Mouse (Mus musculus) hindbrain, embryonic 16.5 days (tissue): ENCODE data around the gene Tmem30c. TPM values are rescaled to one million over a fixed set of nuclear protein-coding genes. Genes with fewer than 3 reads are reported as not detected.
A peak's percentile ranks its signal among the peaks of the same experiment; 100 is the strongest.

Source experiments
- ATAC-seq: fragments of 200-750 bp; cut with Nextera tagmentation; 2 replicates; pipeline ENCODE4 v1.8.0; 2017; ENCODE audit warnings: moderate TSS enrichment, moderate library complexity
- H3K27ac ChIP-seq: fragments of 300-500 bp; sonication (generic); 2 replicates; pipeline ENCODE4 v1.5.1; 2014; ENCODE audit warnings: low read depth, mild to moderate bottlenecking, control low read depth, low read length, moderate library complexity
- H3K27me3 ChIP-seq: fragments of 300-500 bp; sonication (generic); replicated peaks from 2 replicates; pipeline ENCODE4 v1.6.1; 2014; ENCODE audit warnings: low read length; ENCODE audit not compliant: control insufficient read depth, insufficient read depth
- H3K36me3 ChIP-seq: fragments of 300-500 bp; sonication (generic); 2 replicates; pipeline ENCODE4 v1.6.1; 2014; ENCODE audit warnings: mild to moderate bottlenecking, low read length, moderate library complexity, mixed read lengths; ENCODE audit not compliant: control insufficient read depth, insufficient read depth
- H3K4me1 ChIP-seq: fragments of 300-500 bp; sonication (generic); 2 replicates; pipeline ENCODE4 v1.6.1; 2014; ENCODE audit warnings: low read depth, low read length; ENCODE audit not compliant: control insufficient read depth, insufficient read depth
- H3K4me2 ChIP-seq: fragments of 300-500 bp; sonication (generic); 2 replicates; pipeline ENCODE4 v1.6.1; 2014; ENCODE audit warnings: mild to moderate bottlenecking, low read length, control low read depth, moderate library complexity
- H3K4me3 ChIP-seq: fragments of 300-500 bp; sonication (generic); 2 replicates; pipeline ENCODE4 v1.5.1; 2014; ENCODE audit warnings: mild to moderate bottlenecking, low read length, control low read depth, moderate library complexity
- H3K9ac ChIP-seq: fragments of 300-500 bp; sonication (generic); 2 replicates; pipeline ENCODE4 v1.6.1; 2014; ENCODE audit warnings: low read depth, mild to moderate bottlenecking, control low read depth, low read length, moderate library complexity
- H3K9me3 ChIP-seq: fragments of 300-500 bp; sonication (generic); 2 replicates; pipeline ENCODE4 v1.6.1; 2014; ENCODE audit warnings: mild to moderate bottlenecking, low read length, moderate library complexity; ENCODE audit not compliant: control insufficient read depth
- WGBS: fragments of 180-500 bp; shearing (Covaris S2); extraction: QIAGEN DNeasy Blood & Tissue Kit; methylation state at CpG from one replicate; pipeline ENCODE4 v1.1.7; 2014; 5-methylcytosine and 5-hydroxymethylcytosine counted together
- polyA plus RNA-seq: library from polyadenylated mRNA; unstranded; fragments of >200 nt; fragmentation: Nextera tagmentation; extraction: Ambion mirVana; gene quantifications from 2 replicates; pipeline ENCODE4 v1.2.1, GENCODE M21; 2015

The Tmem30c gene
- polyA plus RNA-seq, 1 experiment from 2014 or later: 0.31 TPM

- Histone ChIP-seq H3K4me3 (no peak overlapping the region), H3K9me3 (no peaks in the 10 kb centered on the region), H3K4me1 (no peaks in the 10 kb centered on the region), H3K27me3 (no peaks in the 10 kb centered on the region), H3K27ac (no peak overlapping the region), H3K9ac (no peak overlapping the region), H3K36me3 (no peaks in the 10 kb centered on the region), H3K4me2 (no peak overlapping the region)
- no peak for ATAC-seq
- 95% methylated on average over 13 of the region's 13 CpGs for WGBS
Observed at GRCm38 (mm10) chr16:57269751-57270150, 22.9 kb downstream of the Tmem30c start.

- 87% methylated on average over 14 of the region's 14 CpGs for WGBS
- H3K27me3 ChIP-seq: no peaks in the 10 kb centered on the region
- ATAC-seq: 0 out of 2 replicates have a peak, but pooled peaks have one; percentile 40
Observed at GRCm38 (mm10) chr16:57268058-57268841, 24.4 kb downstream of the Tmem30c start.

GRCm38 (mm10) chr16:57267068-57267467 is 25.6 kb downstream of the Tmem30c start:
- H3K27me3 ChIP-seq: no peaks in the 10 kb centered on the region
- no peaks in the 10 kb centered on the region for H3K4me1 ChIP-seq
- H3K4me2 ChIP-seq: no peak overlapping the region
- WGBS: 16% methylated on average over 1 of the region's 1 CpGs
- H3K27ac ChIP-seq: no peak overlapping the region
- H3K36me3 ChIP-seq: no peaks in the 10 kb centered on the region
- H3K9ac ChIP-seq: no peak overlapping the region
- no peaks in the 10 kb centered on the region; the same call in 1 of the 2 replicates for H3K9me3 ChIP-seq
- no peak overlapping the region for H3K4me3 ChIP-seq
- no peak for ATAC-seq

More at GRCm38 (mm10) chr16:57268058-57268841, 24.4 kb downstream of the Tmem30c start:
- Histone ChIP-seq H3K9ac (no peak overlapping the region), H3K4me2 (no peak overlapping the region), H3K27ac (no peak overlapping the region), H3K9me3 (no peaks in the 10 kb centered on the region; the same call in 1 of the 2 replicates), H3K4me1 (no peaks in the 10 kb centered on the region), H3K36me3 (no peaks in the 10 kb centered on the region), H3K4me3 (no peak overlapping the region)

GRCm38 (mm10) chr16:57260152-57260551 is 32.5 kb downstream of the Tmem30c start:
- H3K4me2 ChIP-seq: no peak overlapping the region
- no peak overlapping the region for H3K27ac ChIP-seq
- H3K9me3 ChIP-seq: no peaks in the 10 kb centered on the region; the same call in 1 of the 2 replicates
- H3K36me3 ChIP-seq: no peaks in the 10 kb centered on the region
- H3K4me1 ChIP-seq: no peaks in the 10 kb centered on the region
- WGBS: 89% methylated on average over 10 of the region's 10 CpGs
- ATAC-seq: no peak
- H3K9ac ChIP-seq: no peak overlapping the region
- H3K4me3 ChIP-seq: no peak overlapping the region
- no peaks in the 10 kb centered on the region for H3K27me3 ChIP-seq

DNA sequence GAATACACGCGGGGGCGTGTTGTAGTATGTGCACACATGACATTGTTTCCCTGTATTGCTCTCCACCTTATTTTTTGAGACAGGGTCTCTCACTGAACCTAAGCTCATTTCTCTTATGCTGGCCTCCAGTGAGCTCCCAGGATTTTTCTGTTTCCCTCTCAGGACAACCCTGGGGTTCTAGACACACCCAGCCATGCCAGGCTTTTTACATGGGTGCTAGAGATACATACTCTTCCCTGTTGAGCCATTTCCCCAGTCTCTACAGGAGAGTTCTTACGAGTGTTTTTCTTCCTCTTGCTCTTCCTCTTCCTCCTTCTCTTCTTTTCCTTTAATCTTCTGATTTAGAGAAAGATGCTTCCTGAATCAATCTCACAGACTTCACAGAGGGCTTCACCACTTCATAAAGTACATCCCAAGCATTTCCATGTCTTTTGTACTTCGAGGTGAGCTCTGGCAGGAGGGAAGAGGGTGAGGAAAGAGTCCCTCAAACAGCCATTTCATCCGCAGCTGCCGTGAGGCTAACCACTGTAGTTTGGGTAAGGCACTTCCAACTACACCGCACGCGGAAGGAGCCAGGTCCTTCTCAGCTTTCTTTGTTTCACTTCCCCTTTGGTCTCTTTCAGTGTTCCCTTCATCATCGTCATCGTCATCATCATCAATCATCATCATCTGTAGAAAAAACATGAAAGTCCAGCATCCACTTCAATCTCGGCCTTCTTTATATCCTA is 33.1 kb downstream of the Tmem30c start:
- Histone ChIP-seq H3K9me3 (no peaks in the 10 kb centered on the region; the same call in 1 of the 2 replicates), H3K36me3 (no peaks in the 10 kb centered on the region), H3K27ac (no peak overlapping the region), H3K4me1 (no peaks in the 10 kb centered on the region), H3K27me3 (no peaks in the 10 kb centered on the region), H3K4me3 (no peak overlapping the region), H3K9ac (no peak overlapping the region), H3K4me2 (no peak overlapping the region)
- WGBS: 90% methylated on average over 13 of the region's 13 CpGs
- ATAC-seq: no peak

- no peaks in the 10 kb centered on the region for H3K9me3 ChIP-seq
- no peaks in the 10 kb centered on the region for H3K27me3 ChIP-seq
- WGBS: 47% methylated on average over 7 of the region's 7 CpGs
- H3K4me1 ChIP-seq: no peaks in the 10 kb centered on the region
- H3K9ac ChIP-seq: no peak overlapping the region
- H3K36me3 ChIP-seq: no peaks in the 10 kb centered on the region
- ATAC-seq: no peak
- H3K27ac ChIP-seq: no peak overlapping the region
- no peak overlapping the region for H3K4me3 ChIP-seq
- no peak overlapping the region for H3K4me2 ChIP-seq
Observed at GRCm38 (mm10) chr16:57251589-57252421, 40.9 kb downstream of the Tmem30c start.

DNA sequence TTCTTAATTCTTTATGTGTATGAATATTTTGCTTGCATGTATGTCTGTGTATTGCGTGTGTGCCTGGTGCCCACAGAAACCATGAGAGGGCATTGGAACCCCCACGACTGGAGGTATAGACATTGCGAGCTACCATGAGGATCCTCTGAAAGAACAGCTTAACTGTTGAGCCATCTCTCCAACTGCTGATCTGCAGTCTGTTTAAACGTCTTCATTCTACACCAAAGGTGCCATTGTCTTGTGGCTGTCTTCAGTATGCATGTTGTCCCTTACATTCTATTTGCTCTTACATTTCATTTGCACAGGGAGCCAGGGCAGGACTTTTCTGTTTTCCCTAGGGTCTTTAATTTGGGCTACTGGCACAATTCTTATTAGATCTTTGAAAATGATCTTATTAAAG is 41.7 kb downstream of the Tmem30c start:
- no peaks in the 10 kb centered on the region for H3K27me3 ChIP-seq
- no peak overlapping the region for H3K27ac ChIP-seq
- H3K4me2 ChIP-seq: no peak overlapping the region
- 91% methylated on average over 4 of the region's 4 CpGs for WGBS
- H3K4me1 ChIP-seq: no peaks in the 10 kb centered on the region
- no peaks in the 10 kb centered on the region for H3K36me3 ChIP-seq
- no peak for ATAC-seq
- H3K4me3 ChIP-seq: no peak overlapping the region
- H3K9me3 ChIP-seq: no peaks in the 10 kb centered on the region
- H3K9ac ChIP-seq: no peak overlapping the region

DNA sequence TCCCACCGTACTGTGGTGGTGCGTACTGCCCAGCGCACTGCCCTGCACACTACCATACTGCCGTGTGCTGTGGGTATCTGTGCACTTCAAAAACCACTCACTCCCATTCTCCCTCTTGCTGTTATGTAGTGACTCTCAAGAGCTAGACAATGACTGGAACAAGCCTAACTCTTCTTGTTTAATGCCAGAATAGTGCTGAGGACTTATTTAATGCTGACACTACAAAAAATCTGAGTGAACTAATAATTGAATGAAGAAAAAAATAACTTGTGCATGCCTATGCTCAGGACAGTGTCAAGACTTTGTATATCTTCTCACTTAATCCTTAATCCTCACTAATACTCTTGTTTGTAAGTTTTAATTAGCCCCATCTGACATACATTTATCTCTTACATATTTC is 45.2 kb downstream of the Tmem30c start:
- Histone ChIP-seq H3K9ac (no peak overlapping the region), H3K27me3 (0 out of 2 replicates have a peak, but pooled peaks cover 2% of the 10 kb centered on the region), H3K4me1 (no peaks in the 10 kb centered on the region), H3K27ac (no peak overlapping the region), H3K9me3 (no peaks in the 10 kb centered on the region), H3K4me3 (no peak overlapping the region), H3K4me2 (no peak overlapping the region), H3K36me3 (no peaks in the 10 kb centered on the region)
- no peak for ATAC-seq
- WGBS: 90% methylated on average over 4 of the region's 4 CpGs
